Mouse (Mus musculus): Measurements from ENCODE around the gene Rsph9. TPM values are rescaled to one million over a fixed set of nuclear protein-coding genes. Genes with fewer than 3 reads are reported as not detected.
A peak's percentile ranks its signal among the peaks of the same experiment; 100 is the strongest.

Gene Rsph9
- polyA plus RNA-seq, 1 experiment from 2014 or later, result 6.7 TPM

DNA sequence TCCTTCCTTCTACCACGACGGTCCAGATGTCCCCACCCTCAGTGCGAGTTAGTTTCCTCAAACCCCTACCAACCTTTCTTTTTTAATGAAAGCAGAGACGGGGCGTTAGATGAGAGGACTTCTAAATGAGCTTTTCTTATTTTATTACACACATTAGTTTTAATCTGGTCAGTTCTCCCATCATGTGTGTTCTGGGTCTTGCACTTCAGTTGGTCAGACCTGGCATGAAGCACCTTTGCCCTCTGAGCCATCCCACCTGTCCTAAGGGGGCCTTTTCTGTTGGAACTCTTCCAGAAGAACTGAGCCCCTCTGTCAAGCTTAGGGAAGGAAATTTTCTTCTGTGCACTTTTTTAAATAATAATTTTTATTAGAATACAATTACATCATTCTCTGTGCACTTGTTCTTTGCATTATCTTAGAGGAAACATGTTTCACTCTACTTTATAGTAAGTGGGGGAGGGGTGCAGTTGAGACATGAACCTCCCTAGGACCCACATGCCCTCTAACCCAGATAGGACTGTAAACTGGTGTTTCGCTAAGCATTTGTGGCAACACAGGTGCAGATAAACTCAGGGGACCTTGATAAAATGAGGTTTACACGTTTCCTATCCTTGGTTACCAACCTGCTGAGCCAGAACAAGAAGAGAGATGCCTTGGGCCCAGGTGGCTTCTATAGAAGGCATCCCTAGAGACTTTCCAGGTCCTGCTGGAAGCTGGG lies 69.5 kb downstream of the Rsph9 start:
- Histone ChIP-seq H3K27me3 (ENCODE audit: control insufficient read depth, insufficient read depth, low read length) (no peaks in the 10 kb centered on the region), H3K4me2 (peak overlapping the region; percentile 53), H3K4me3 (ENCODE audit: low read depth, low read length) (no peak overlapping the region), H3K4me1 (ENCODE audit: control insufficient read depth, insufficient read depth, low read length) (peaks cover 10% of the 10 kb centered on the region; the same call in 1 of the 2 replicates), H3K27ac (ENCODE audit: low read depth, low read length) (no peak overlapping the region), H3K9me3 (replicated peaks; ENCODE audit: control insufficient read depth, low read length) (no peaks in the 10 kb centered on the region), H3K36me3 (ENCODE audit: control insufficient read depth, insufficient read depth, low read length) (no peaks in the 10 kb centered on the region), H3K9ac (ENCODE audit: low read depth, low read length) (no peak overlapping the region)
- WGBS (ENCODE audit: insufficient replicate concordance), result 67% methylated on average over 7 of the region's 7 CpGs
- ATAC-seq (replicated peaks; ENCODE audit: insufficient number of reproducible peaks, low FRiP score, low TSS enrichment), result no peak

DNA sequence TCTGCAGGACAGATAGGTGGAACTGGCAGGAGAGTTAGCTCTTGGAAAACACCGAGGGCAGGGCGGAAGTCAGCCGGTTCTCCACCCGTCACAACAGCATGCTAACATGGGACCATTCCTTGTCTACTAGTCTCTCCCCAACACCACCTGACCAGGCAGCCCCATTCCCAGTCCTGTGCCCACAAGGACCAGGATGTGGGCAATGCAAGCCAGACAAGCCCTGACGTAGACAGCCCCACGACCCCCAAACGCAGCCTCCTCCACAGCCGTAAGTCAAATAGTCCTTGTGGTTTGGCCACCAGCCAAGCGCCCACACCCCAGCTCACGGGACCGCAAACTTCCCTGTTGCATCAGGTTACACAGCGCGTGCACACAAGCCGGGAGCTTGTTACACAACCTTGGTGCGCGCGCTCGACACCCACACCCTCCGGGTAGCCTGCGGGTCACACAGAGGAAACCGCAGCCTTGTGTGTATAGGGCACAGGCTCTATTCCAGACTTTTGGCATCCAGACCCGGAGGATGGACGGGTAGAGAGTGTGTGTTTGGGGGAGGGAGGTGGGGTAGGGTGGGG lies 70.2 kb downstream of the Rsph9 start:
- WGBS (ENCODE audit: insufficient replicate concordance), result 44% methylated on average over 23 of the region's 23 CpGs
- Histone ChIP-seq H3K4me3 (ENCODE audit: low read depth, low read length) (no peak overlapping the region), H3K27ac (ENCODE audit: low read depth, low read length) (no peak overlapping the region), H3K9me3 (replicated peaks; ENCODE audit: control insufficient read depth, low read length) (no peaks in the 10 kb centered on the region), H3K4me2 (peak overlapping the region; percentile 53), H3K4me1 (ENCODE audit: control insufficient read depth, insufficient read depth, low read length) (peaks cover 10% of the 10 kb centered on the region; the same call in 1 of the 2 replicates), H3K27me3 (ENCODE audit: control insufficient read depth, insufficient read depth, low read length) (no peaks in the 10 kb centered on the region), H3K9ac (ENCODE audit: low read depth, low read length) (no peak overlapping the region), H3K36me3 (ENCODE audit: control insufficient read depth, insufficient read depth, low read length) (no peaks in the 10 kb centered on the region)
- peak; percentile 65 for ATAC-seq (replicated peaks; ENCODE audit: insufficient number of reproducible peaks, low FRiP score, low TSS enrichment)

Other genes with a start within 250 kb of the Rsph9 start
- 4.9 and 7.4 TPM in 2 replicates for gene Vegfa, start 111.8 kb downstream of the Rsph9 start, polyA plus RNA-seq (2014; fragmentation: Nextera tagmentation; extraction: Ambion mirVana)
- 118 and 123 TPM in 2 replicates for gene Mrps18a, start 33.2 kb downstream of the Rsph9 start, polyA plus RNA-seq (2014; fragmentation: Nextera tagmentation; extraction: Ambion mirVana)
- 38.8 and 39.8 TPM in 2 replicates for gene Mad2l1bp, start 9.3 kb upstream of the Rsph9 start, polyA plus RNA-seq (2014; fragmentation: Nextera tagmentation; extraction: Ambion mirVana)
- gene Gtpbp2, start 16.8 kb upstream of the Rsph9 start, polyA plus RNA-seq (2014; fragmentation: Nextera tagmentation; extraction: Ambion mirVana), result 24.9 and 28.6 TPM in 2 replicates
- 12.1 and 12.3 TPM in 2 replicates for gene Polh, start 58.4 kb upstream of the Rsph9 start, polyA plus RNA-seq (2014; fragmentation: Nextera tagmentation; extraction: Ambion mirVana)
- 32.3 and 32.6 TPM in 2 replicates for gene Xpo5, start 58.6 kb upstream of the Rsph9 start, polyA plus RNA-seq (2014; fragmentation: Nextera tagmentation; extraction: Ambion mirVana)
- 56.0 and 56.1 TPM in 2 replicates for gene Polr1c, start 103.8 kb upstream of the Rsph9 start, polyA plus RNA-seq (2014; fragmentation: Nextera tagmentation; extraction: Ambion mirVana)
- 77.8 and 83.0 TPM in 2 replicates for gene Yipf3, start 103.9 kb upstream of the Rsph9 start, polyA plus RNA-seq (2014; fragmentation: Nextera tagmentation; extraction: Ambion mirVana)
- gene Lrrc73, start 109.3 kb upstream of the Rsph9 start, polyA plus RNA-seq (2014; fragmentation: Nextera tagmentation; extraction: Ambion mirVana), result 0.70 and 0.79 TPM in 2 replicates
- gene Tjap1, start 138.8 kb upstream of the Rsph9 start, polyA plus RNA-seq (2014; fragmentation: Nextera tagmentation; extraction: Ambion mirVana), result 36.8 and 37.0 TPM in 2 replicates
- gene Dlk2, start 153.2 kb upstream of the Rsph9 start, polyA plus RNA-seq (2014; fragmentation: Nextera tagmentation; extraction: Ambion mirVana), result 0.27 TPM in 1 of 2 replicates, not detected in the other
- gene Abcc10, start 184.1 kb upstream of the Rsph9 start, polyA plus RNA-seq (2014; fragmentation: Nextera tagmentation; extraction: Ambion mirVana), result 3.4 and 4.3 TPM in 2 replicates
- 6.1 and 8.2 TPM in 2 replicates for gene Zfp318, start 239.5 kb upstream of the Rsph9 start, polyA plus RNA-seq (2014; fragmentation: Nextera tagmentation; extraction: Ambion mirVana)

Measured in heart, embryonic 11.5 days (tissue).